Mouse (Mus musculus) limb, embryonic 12.5 days (tissue): ENCODE measurements around the gene Chst13. TPM values are rescaled to one million over a fixed set of nuclear protein-coding genes. Genes with fewer than 3 reads are reported as not detected.

Experiments
- ATAC-seq: fragments of 200-750 bp; cut with Nextera tagmentation; 2 replicates; pipeline ENCODE4 v1.8.0; 2017; ENCODE audit warnings: low read depth, moderate TSS enrichment; ENCODE audit not compliant: insufficient number of reproducible peaks, insufficient read depth, low FRiP score, low TSS enrichment
- H3K27ac ChIP-seq: fragments of 300-500 bp; sonication (generic); 2 replicates; pipeline ENCODE4 v1.5.1; 2016; ENCODE audit warnings: mild to moderate bottlenecking, moderate library complexity
- H3K27me3 ChIP-seq: fragments of 300-500 bp; sonication (generic); 2 replicates; pipeline ENCODE4 v1.6.1; 2016; ENCODE audit warnings: mild to moderate bottlenecking, moderate library complexity
- H3K36me3 ChIP-seq: fragments of 300-500 bp; sonication (generic); 2 replicates; pipeline ENCODE4 v1.6.1; 2016; ENCODE audit warnings: mild to moderate bottlenecking, moderate library complexity
- H3K4me1 ChIP-seq: fragments of 300-500 bp; sonication (generic); replicated peaks from 2 replicates; pipeline ENCODE4 v1.6.1; 2016
- H3K4me2 ChIP-seq: fragments of 300-500 bp; sonication (generic); 2 replicates; pipeline ENCODE4 v1.6.1; 2016; ENCODE audit warnings: mild to moderate bottlenecking, moderate library complexity
- H3K4me3 ChIP-seq: fragments of 300-500 bp; sonication (generic); replicated peaks from 2 replicates; pipeline ENCODE4 v1.5.1; 2016; ENCODE audit warnings: mild to moderate bottlenecking
- H3K9ac ChIP-seq: fragments of 300-500 bp; sonication (generic); replicated peaks from 2 replicates; pipeline ENCODE4 v1.6.1; 2016; ENCODE audit warnings: mild to moderate bottlenecking, moderate library complexity
- H3K9me3 ChIP-seq: fragments of 300-500 bp; sonication (generic); 2 replicates; pipeline ENCODE4 v1.6.1; 2016; ENCODE audit warnings: mild to moderate bottlenecking, moderate library complexity
- WGBS: fragments of 180-500 bp; shearing (Covaris S2); methylation state at CpG from one replicate; pipeline ENCODE4 v1.1.7; 2016; 5-methylcytosine and 5-hydroxymethylcytosine counted together
- polyA plus RNA-seq: library from polyadenylated mRNA; unstranded; fragments of >200 nt; fragmentation: Nextera tagmentation; extraction: Ambion mirVana; gene quantifications from 2 replicates; pipeline ENCODE4 v1.2.1, GENCODE M21; 2016

Chst13 gene
- polyA plus RNA-seq, 1 experiment from 2014 or later, result not detected

DNA sequence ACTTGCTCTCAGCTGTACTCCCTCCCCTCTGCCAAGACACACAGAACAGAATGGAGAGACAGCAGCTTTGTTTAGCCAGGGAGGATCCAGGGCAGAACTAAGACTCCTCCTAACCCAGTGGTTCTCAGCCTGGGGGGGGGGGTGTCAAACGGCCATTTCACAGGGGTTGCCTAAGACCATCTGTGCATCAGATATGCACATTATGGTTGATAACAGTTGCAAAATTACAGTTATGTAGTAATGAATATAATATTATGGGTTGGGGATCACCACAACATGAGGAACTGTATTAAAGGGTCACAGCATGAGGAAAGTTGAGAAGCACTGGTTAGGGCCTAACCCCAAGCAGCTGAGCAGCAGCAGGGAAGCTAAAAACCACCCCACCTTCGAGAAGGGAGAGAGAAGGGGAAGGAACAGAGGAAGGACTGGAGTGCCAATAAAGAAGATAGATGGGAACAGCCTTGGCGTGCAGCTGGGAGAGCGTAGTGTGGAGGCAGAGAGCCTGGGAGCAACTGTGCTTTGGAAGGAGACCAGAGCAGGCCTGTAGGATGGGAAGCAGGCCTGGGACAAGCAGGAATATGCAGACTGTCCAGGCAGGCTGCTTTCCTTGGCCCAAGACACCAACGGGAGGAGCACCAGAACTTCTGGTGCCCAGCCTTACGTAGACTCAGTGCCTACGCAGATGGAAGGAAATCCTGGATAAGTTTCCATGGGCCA is 5.4 kb downstream of the Chst13 start:
- H3K27ac ChIP-seq, result no peak overlapping the region
- no peak overlapping the region for H3K9ac ChIP-seq
- H3K4me1 ChIP-seq, result no peaks in the 10 kb centered on the region
- 0 out of 2 replicates have a peak, but pooled peaks cover 5% of the 10 kb centered on the region for H3K9me3 ChIP-seq
- ATAC-seq, result no peak
- no peak overlapping the region for H3K4me3 ChIP-seq
- H3K36me3 ChIP-seq, result no peaks in the 10 kb centered on the region
- no peak overlapping the region for H3K4me2 ChIP-seq
- 74% methylated on average over 7 of the region's 7 CpGs for WGBS
- peaks cover 8% of the 10 kb centered on the region for H3K27me3 ChIP-seq

DNA sequence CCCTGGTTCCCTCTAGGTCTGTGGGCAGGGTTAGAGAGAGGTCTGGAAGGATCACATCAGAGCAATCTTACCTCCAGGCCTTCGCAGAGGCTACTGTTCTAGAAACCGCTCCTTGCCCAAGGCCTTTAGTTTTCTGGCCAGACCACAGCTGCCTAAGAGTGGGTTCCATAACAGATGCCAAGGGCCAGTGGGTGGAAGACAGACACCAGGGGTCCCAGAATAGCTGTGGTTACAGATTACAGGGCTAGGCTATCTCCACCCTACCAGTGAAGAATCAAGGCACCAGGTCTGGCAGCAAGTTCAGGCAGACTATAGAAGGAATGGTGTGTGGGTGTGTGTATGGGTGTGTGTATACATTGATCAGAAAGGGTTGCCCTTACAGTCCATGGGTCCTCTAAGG is 6.0 kb downstream of the Chst13 start:
- Histone ChIP-seq H3K9ac (no peak overlapping the region), H3K4me3 (no peak overlapping the region), H3K27me3 (peaks cover 2% of the 10 kb centered on the region; the same call in 1 of the 2 replicates), H3K9me3 (0 out of 2 replicates have a peak, but pooled peaks cover 5% of the 10 kb centered on the region), H3K36me3 (no peaks in the 10 kb centered on the region), H3K4me2 (no peak overlapping the region), H3K27ac (no peak overlapping the region), H3K4me1 (no peaks in the 10 kb centered on the region)
- 96% methylated on average over 2 of the region's 2 CpGs for WGBS
- no peak for ATAC-seq

DNA sequence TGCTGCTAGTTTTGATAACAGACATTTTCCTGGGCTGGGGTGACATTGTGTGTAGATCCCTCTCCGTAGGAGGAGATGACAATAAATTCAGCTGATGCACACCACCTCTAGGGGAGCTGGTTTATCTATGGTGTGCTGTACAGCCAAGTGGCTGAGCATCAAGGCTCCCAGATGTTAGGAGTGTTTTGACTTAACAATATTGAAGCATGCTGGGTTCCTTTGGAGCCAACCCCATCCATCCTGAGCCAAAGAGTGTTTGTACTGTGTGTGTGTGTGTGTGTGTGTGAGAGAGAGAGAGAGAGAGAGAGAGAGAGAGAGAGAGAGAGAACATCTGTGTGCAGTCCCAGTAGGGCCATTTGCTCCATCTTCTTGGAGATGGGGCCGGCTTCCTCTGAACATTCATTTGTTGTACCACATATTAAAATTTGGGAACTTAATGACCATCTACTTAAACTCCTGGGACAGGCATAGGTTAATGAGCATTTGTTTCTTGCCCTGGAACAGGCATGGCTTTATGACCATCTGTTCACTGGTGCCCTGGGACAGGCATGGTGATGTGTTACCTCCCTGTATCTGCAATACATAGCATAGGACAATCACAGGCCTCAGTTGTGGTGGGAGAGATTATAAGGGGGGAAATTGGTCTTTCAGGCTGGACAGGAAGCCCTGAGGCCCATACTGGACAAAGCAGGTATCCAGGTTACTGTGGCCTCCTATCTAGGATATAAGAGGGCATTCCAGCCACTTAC is 7.3 kb downstream of the Chst13 start:
- H3K4me1 ChIP-seq, result no peaks in the 10 kb centered on the region
- WGBS, result 76% methylated on average over 2 of the region's 2 CpGs
- no peak overlapping the region for H3K4me3 ChIP-seq
- no peak overlapping the region for H3K27ac ChIP-seq
- 0 out of 2 replicates have a peak, but pooled peaks cover 5% of the 10 kb centered on the region for H3K9me3 ChIP-seq
- no peaks in the 10 kb centered on the region for H3K27me3 ChIP-seq
- H3K4me2 ChIP-seq, result no peak overlapping the region
- no peak overlapping the region for H3K9ac ChIP-seq
- no peak for ATAC-seq
- no peaks in the 10 kb centered on the region for H3K36me3 ChIP-seq

DNA sequence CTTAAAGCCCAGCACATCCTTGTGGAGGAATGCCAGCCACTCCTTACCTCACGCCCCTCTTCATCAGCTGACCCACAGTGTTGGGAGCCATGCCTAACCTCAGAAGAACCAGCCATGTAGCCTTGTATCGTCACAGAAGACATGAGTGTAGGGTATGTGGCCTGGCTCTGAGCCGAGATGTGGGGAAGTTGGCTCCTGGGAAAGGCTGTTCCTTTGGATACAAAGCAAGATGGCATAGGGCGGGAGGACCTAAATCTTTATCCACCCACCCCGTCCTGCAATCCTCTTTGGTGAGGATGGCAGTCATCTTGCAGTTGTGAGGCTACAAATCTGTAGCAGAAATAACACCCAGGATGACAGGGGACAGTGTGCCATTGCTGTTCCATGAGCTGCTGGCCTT is 9.0 kb downstream of the Chst13 start:
- no peak for ATAC-seq
- Histone ChIP-seq H3K4me2 (no peak overlapping the region), H3K9me3 (0 out of 2 replicates have a peak, but pooled peaks cover 5% of the 10 kb centered on the region), H3K9ac (no peak overlapping the region), H3K27ac (no peak overlapping the region), H3K4me1 (no peaks in the 10 kb centered on the region), H3K4me3 (no peak overlapping the region), H3K36me3 (no peaks in the 10 kb centered on the region), H3K27me3 (no peaks in the 10 kb centered on the region)
- WGBS, result 94% methylated on average over 5 of the region's 5 CpGs

DNA sequence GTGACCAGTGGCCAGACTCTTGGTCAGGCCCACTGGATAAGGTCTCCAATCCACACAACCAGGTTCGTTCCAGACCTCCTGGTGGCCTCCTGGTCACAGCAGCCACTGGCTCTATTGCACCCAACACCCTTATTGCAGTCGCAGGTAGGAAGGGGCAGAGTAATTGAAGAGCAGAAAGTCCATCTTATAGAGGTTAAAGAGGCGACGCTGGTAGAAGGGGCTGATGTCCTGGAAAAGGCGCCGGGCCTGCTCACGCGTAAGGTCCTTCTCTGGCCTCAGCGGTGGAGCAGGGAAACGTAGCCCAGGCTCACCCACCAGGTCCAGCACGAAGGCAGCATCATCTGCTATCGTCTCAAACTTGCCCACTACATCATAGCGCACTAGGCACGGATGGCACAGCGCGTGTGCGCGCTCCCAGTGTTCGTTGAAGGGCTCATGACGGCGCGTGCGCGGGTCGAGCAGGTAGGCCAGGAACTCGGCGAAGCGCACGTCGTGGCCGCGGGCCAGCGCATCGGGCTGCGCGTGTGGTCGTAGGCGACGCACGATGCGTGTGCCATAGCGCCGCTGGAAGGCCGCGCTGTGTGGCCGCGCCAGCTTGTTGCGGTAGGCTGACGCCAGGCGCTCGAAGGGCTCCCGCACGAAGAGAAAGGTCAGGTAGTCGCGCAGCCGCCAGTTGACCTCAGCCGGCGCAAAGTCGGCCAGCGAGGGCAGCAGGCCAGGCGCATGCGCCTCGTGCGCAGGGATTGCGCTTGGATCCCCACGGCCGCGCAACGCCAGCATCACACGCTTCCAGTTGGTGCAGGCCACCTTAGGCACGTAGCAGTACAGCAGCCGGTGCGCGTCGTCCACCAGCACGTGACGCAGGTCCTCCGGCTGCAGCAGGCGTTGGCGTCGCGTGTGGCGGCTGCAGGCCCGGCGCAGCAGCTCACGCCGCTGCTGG is 15.9 kb downstream of the Chst13 start:
- Histone ChIP-seq H3K9ac (no peak overlapping the region), H3K36me3 (no peaks in the 10 kb centered on the region), H3K9me3 (peaks cover 11% of the 10 kb centered on the region), H3K4me1 (no peaks in the 10 kb centered on the region), H3K4me3 (no peak overlapping the region), H3K4me2 (no peak overlapping the region), H3K27me3 (no peaks in the 10 kb centered on the region; the same call in 1 of the 2 replicates), H3K27ac (no peak overlapping the region)
- 85% methylated on average over 87 of the region's 87 CpGs for WGBS
- no peak for ATAC-seq

DNA sequence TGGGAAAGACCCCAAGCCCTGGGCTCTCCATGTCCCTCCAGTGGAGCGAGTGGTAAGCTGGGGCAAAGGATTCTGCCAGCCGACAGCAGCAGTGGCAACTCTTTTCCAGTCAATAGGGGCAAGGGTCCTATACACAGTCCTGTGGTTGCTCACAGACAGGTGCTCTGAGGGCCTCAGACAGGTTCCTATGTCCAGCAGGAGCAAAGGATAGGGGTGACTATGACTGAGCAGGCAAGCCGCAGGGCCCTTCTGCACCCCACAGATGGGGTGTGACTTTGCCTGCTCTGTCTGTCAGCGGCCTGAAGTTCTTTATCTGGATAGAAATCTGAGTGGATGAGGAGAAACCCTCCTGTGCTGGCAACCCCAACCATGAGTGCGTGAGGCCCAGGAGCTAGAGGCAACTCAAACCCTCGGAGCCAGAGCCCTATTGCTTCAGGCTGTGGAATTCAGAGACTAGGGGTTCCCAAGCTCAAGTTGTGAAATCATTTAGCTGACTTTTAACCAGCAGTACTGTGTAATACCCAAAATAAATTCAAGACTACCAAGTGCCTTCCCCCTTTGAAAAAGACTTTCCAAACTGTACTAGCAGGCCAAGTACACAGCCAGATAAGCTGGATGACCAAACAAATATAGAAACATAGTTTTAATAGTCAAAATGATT is 18.5 kb downstream of the Chst13 start:
- no peaks in the 10 kb centered on the region; the same call in 1 of the 2 replicates for H3K27me3 ChIP-seq
- no peak overlapping the region for H3K4me3 ChIP-seq
- H3K36me3 ChIP-seq, result no peaks in the 10 kb centered on the region
- H3K9me3 ChIP-seq, result peaks cover 11% of the 10 kb centered on the region
- no peak overlapping the region for H3K9ac ChIP-seq
- H3K4me2 ChIP-seq, result no peak overlapping the region
- no peak for ATAC-seq
- H3K27ac ChIP-seq, result no peak overlapping the region
- H3K4me1 ChIP-seq, result no peaks in the 10 kb centered on the region
- 75% methylated on average over 6 of the region's 6 CpGs for WGBS

DNA sequence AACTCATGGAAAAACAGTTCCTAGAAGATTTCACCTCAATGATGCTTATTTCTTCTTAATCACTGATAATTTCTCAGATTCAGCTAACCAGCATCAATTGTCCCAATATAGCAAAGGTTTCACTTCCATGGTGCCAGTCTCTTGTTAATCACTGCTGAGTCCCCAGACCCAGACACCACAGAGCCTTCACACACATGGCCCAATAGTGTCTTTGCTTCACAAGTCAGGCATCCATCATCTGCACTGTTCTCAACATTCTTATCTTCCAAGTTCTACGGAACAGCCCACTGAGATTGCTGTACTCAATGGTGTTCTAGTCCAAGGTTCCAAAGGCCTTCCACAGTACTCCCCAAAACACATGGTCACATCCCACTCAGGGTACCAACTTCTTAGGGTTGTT is 24.1 kb downstream of the Chst13 start, which contains the start of gene BC048671:
Gene BC048671 (plus strand): TSS at position 301 of the 400 bp plus-strand sequence.
- 76% methylated on average over 1 of the region's 1 CpGs for WGBS
- Histone ChIP-seq H3K9ac (no peak within 1 kb of the TSS), H3K9me3 (0 out of 2 replicates have a peak, but pooled peaks cover 3% of the 10 kb centered on the region), H3K4me3 (no peak within 1 kb of the TSS), H3K27ac (no peak within 1 kb of the TSS), H3K4me1 (no peaks in the 10 kb centered on the region), H3K36me3 (no peaks in the 10 kb centered on the region), H3K4me2 (no peak within 1 kb of the TSS), H3K27me3 (no peaks in the 10 kb centered on the region)
- ATAC-seq, result no peak

DNA sequence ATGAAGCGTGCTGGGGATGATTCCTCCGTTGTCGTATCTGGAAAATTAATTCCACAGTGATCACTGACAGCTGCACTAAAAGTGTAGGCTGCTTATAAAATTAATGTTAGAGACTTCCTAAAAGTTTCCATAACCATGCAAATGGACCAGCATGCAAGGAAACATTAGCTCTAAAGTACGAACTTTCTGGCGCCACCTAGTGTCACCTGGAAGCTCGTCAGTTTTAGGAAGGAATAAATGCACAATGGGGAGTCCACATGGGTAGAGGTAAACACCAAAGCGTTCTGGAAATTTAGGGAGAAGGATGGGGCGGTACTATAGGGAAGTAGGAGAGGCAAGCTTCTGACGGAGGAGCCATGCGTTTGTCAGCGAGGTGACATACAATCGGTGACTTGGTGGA is 36.7 kb downstream of the Chst13 start:
- H3K9me3 ChIP-seq, result peaks cover 11% of the 10 kb centered on the region
- no peak overlapping the region for H3K27ac ChIP-seq
- WGBS, result 57% methylated on average over 12 of the region's 12 CpGs
- H3K9ac ChIP-seq, result no peak overlapping the region
- H3K27me3 ChIP-seq, result no peaks in the 10 kb centered on the region
- no peaks in the 10 kb centered on the region for H3K4me1 ChIP-seq
- no peak overlapping the region for H3K4me3 ChIP-seq
- no peak overlapping the region for H3K4me2 ChIP-seq
- no peak for ATAC-seq
- no peaks in the 10 kb centered on the region for H3K36me3 ChIP-seq
